Mouse (Mus musculus) lung, postnatal 4 days (tissue): ENCODE data around the gene Ube2g2.
"Not testable (repeated sequence)": the region's sequence is repeated elsewhere in the genome, so short reads cannot be mapped to it uniquely, and the experiment has no call there.

Experiments
- DNase-seq, 2 experiments: peaks; one replicate each; pipeline ENCODE4 v3.0.0; 2021

Ube2g2 gene

DNA sequence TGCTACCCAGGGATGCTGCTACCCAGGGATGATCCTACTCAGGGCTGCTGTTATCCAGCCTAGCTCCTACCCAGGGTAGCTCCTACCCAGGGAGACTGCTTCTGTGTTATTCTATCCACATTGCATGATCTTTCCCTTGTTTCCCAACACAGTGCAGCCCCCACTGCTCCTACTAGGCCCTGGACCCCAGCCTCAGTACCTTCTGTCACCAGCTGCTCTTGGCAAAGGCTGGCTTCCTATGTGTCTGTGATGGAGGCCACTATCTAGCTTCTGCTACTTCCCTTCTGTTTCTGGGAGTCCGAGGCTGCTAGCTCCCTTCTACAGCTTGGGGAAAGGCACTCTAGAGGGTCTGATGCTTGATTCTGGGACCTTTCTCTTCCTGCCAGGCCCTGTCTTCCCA, 25.4 kb downstream of the Ube2g2 start:
- DNase-seq: no peak

DNA sequence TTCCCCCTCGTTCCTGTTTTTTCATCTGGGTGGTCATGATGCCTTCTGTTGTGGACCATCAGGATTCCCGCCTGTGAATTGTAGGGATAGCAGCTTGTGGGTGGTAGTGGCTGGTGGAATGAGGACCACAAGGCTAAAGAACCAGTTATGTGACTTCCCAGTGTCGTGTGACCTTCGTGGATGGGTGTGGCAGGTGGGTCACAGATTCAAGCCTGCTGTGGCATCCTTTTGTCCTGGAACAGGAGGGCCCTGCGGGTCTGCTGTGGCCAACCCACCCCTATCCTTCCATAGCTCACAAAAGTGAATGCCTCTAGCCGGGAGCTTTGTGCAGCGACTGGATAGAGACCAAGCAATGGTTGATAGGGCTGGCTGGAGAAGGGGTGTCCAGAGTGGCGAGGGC, 25.8 kb downstream of the Ube2g2 start:
- DNase-seq: no peak

DNA sequence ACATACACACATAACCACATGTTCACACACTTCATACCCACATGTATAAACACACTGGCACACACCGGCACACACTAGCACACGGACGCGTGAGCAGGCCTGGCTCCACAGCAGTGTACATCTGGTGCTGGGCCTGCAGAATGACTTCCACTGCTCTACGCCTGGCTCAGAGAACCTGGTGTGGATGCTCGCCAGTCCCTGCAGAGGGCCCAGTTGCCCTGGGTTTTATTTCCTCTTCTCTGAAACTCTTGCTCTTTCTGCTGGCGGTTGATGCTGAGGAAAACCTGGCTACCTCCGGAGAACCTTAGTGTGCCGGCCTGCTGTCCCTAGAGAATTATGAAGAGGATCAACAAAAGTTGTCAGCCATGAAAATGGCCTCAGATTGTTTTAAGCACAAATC, 30.0 kb downstream of the Ube2g2 start:
- DNase-seq: no peak

DNA sequence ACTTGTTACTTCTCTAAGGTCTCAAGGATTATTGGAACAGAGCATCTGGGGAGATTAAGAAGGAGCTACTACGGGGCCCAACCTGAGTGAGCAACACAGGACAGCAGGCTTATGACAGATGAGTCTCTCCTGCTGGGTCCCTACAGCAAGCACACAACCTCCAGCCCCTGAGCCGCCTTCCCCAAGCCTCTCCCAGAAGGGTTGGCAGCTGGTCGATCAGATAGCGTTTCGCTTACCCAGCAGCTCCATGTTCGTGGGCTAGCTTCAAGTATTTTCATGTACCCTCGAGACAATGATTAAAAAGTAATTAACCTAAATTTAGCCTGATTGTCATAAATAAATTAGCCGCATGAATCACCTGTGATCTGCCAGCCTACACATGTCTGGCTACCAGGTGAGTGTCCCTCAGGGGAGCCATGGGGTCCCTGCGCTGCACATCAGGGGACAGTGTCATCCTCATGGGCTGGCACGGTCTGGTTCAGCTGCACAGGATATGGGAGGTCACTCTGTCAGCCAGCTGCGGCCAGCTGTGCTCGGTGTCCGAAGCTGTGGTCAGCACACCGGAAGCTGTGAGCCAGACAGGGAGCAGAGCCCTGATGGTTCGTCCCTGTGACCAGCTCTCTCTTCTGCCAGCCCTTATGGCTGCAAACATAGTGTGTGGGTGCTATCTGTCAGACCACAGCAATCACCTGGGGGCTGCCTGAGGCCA, 36.4 kb downstream of the Ube2g2 start:
- peak; percentile 67 to 90 for DNase-seq

DNA sequence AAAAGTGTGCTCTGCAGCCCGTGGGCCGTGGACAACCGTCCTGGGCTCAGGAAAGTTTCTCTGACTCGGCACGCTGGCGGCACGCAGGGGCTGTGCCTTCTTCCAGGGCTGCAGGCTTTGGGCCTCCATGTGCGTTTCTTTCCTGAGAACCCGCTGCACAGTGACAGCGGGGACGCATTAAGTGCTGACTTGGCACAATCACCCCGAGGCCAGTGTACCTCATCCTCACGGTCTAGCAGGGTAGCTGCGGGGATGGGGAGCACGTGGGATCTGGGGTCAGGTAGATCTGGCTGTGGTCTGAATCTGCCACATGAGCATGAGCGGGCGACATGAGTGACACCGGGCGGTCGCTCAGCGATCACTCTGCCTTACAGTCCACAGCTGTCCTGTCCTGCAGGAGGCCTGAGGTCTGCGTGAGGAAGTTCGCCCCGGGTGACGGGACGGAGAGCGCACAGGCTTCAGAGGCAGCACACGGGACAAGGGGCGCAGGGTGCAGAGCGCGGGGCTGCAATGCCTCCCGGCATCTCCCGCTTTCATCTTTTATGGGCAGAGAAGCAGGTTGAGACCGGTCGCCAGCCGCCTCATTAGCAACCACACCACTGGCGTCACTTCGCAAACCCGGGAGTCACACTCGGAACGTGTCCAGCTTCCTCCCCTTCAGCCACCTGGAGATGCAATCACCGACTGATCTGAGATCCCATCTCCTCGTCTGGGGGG, 42.0 kb downstream of the Ube2g2 start:
- DNase-seq: no peak

DNA sequence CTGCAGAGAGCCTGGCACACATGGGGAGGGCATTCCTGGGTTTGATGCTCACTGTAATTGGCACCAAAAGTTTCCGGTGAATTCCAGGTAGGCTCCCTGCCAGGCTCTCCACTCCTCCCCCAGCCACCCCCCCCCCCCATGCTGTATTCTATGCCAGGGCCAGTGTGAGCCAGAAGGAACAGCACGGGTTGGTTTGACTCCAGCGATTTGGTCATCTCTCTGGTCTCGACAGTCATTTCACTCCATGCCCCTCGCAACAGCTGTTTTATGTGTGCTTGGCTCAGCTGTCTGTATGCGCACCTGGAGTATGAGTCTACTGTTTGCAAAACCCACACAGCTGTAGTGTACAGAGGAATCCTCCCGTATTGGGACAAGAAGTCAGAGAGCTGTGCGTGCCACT, 44.3 kb downstream of the Ube2g2 start:
- DNase-seq: no peak

DNA sequence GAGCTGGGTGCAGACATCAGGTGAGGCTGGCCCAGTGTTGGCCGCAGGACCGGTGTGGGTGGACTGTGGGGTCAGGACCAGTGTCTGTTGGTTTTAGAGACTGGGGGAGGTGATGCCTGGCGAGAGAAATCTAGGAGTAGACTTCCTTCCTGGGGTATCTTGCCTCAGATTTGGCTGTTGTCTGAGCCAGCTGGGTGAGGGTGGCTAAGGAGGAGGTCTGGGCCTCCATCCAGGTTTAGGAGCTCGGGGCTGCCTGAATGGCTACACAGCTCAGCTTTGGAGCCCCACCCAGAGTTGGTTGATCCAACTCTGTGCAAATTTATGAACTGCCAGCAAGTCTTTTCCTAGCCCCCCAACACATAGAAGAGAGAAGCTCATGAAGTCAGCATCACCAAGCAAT, 45.3 kb downstream of the Ube2g2 start:
- no peak for DNase-seq

DNA sequence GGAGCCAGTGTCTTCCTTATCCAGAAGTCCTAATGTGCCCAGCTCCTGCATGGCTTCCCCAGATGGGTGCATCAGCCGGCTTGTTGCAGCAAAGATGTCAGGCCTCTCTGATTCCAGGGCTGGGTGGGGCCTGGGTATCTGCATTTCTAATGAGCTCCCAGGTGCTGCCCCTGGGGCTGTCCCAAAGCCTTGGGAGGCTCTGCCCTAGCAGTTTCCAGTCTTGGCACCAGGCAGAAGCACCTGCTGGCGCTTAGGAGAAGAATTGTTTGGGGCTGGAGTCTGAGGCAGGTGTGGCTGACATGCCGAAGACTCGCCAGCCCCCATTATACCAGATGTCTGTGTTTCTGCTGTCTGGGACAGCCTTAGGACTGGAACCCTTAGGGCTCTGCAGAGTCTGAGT, 48.6 kb downstream of the Ube2g2 start:
- DNase-seq: no peak

DNA sequence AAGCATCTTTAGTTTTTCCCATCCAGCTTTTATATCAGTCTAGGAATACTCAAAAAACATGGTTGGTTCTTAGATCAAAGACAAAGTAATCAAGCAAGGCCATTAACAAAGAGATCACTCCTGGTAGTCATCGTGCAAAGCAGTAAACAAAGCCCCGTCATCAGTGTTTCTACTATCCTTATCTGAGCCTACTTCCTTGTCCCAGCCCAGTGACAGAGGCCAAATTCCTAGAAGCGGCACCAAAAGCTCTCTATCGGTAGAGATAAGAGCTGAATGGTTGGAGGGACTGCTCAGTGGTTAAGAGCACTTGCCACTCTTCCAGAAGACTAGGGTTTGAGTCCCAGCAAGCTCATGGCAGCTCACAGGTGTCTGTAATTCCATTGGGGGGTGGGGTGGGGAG, 49.4 kb downstream of the Ube2g2 start:
- DNase-seq: no peak

DNA sequence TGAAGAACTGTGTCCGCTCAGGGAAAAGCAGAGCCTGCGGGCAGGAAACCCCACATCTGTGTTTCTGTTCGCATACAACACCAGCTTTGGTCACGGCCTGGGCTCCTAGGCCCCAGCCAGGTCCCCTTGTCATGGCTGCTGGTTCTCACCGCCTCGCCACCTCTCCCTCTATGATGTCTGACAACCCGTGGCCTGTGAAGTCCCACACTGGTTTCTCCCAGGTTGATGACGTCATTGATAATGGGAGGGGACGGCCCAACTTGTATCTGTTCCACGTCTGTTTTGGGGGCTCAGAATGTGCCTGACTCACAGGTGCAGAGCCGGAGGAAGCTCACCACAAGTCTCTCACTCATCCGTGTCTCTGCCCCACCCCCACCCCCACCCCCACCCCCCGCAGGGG, 51.7 kb downstream of the Ube2g2 start:
- no peak for DNase-seq

DNA sequence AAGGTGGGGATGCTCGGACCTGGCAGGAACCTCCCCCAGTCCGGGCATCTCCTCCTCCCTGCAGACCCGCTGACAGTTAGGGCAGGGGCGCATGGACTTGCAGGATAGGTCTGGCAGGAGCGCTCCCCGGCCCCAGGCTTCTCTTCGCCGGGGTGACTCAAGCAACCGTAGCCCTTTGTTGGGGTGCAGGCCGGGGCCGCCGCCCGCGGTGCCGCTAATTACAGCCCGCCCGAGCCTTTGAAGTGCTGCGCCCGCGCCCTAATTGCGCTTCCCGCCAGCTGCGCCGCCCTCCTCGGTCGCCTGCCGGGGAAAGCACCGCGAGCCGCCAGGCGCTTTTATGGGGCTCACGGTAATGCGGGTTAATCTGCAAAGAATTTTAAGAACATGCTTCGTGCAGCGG, 55.5 kb downstream of the Ube2g2 start:
- no peak for DNase-seq

DNA sequence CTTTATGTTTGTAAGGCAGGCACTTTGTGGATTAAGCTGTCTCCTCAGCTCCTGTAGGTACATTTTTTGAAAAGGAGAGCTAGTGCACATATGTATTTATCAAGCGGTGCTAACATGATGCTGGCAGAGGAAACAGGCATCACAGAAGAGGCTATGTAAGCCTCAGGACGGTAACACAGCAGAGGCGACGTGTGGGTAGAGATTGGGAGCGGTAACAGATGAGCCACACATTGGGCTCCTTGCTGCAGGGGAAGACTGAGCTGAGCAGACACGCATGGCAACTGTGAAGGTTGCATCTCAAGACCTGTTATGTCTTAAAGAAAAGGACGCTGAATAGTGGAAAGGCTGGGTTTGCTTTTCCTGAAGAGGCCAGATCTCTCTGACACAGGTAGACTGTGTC, 60.9 kb downstream of the Ube2g2 start:
- no peak for DNase-seq

DNA sequence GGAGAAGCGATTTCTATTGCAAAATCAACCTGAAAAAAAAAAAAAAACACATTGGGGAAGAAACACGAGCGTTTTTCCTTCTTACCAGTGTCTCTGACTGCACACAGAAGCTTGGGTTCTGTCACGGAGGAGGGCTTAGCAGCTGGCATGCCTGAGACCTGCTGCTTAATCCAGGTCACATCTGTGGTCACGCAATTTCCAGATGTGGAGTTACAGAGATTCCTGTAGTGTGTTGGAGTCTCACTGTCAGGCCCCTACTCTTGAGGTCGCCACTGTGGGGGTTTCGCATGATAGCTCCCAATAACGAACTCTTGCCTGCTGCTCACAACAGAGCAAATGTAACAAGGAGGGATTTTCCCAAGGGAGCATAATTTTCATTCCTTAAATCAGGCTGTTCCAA, 62.1 kb downstream of the Ube2g2 start:
- no peak for DNase-seq

DNA sequence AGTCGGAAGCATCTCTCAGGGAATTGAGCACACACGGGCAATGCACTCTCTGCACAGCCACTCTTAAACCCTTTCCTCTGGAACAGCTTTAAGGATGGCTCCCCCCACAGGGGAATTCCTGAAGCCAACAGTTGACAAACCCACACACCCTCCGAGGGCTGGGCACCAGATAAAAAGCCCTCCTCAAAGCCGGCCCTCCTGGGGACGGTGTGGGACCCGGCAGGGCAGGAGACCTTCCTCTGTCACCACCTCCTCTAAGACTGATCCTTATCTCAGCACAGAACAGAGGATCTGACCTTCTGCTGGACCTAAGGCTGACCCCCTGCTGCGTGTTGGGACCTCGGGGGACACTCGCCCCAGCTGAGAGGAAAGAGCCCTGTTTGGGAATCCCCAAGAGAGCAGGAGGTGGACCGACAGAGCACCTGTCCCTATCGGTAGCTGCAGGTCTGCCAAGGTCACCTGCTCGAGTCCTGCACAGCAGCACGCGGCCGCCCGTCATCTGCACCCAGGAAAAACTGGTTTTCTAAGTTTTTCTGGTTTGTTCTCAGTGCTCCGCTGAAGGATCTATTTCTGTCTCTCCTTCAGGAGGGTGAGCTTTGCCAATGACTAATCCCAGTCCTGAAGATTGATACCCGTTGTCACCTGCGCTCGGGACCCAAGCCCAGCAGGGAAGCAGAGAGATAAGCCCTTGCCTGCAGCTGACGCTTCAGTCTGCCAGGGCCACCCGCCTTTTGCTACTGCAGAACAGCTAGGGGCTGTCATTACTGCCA, 64.0 kb downstream of the Ube2g2 start, which contains the start of gene Tspear:
TSS of gene Tspear (plus strand) at position 675 of the 770 bp plus-strand sequence.
- DNase-seq: no peak

DNA sequence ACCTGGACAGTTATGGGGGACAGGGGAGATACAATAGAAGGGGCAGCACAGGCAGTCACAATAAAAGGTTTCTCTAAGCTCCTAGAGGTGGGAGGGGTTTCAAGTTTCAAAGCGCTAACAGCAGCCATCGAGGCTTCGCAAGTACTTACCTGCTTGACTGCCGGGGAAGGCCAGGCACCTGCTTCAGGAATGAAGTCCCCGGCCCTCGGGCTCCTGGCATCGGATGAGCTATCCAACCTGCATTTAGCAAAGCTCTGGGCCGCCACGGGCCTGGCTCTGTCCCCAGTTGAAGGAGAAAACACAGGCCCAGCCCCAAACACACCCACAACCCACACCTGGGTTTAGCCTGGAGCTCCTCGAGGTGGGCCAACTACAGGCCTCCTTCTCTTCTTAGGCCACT, 64.9 kb downstream of the Ube2g2 start:
- no peak for DNase-seq

DNA sequence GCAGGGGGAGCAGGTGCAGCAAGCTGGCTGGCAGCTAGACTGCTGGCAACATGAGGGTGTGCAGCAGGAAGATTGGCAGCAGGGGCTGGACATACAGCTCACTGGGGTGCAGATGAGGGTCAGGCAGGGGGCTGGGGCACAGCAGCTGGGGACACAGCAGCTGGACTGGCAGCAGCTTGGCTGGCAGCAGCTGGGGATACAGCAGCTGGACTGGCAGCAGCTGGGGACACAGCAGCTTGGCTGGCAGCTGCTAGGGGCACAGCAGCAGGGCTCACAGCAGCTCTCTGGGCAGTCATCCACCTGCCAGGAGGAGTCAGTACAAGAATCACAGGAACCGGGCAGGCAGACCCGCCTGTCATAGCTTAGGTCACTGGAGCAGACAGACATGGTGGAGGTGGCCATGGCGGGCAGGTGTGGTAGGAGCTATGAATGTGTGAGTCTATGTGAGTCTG, 68.3 kb downstream of the Ube2g2 start, which contains the start of gene Gm19402:
TSS of gene Gm19402 (minus strand) at position 402 of the 452 bp plus-strand sequence.
- not testable (repeated sequence) for DNase-seq
